Mouse (Mus musculus) lung, postnatal 36 days (tissue): ENCODE measurements at regions not wholly inside any gene's neighbourhood (a gene's known extent, or its start where the extent isn't known, plus 50 kb on each side); places are given as distances from the start of the nearest gene placed in this dataset.
"Not testable (repeated sequence)": the region's sequence is repeated elsewhere in the genome, so short reads cannot be mapped to it uniquely, and the experiment has no call there.

Experiments used
- DNase-seq: peaks from one replicate; pipeline ENCODE4 v3.0.0; 2022; ENCODE audit warnings: mixed read lengths

GRCm38 (mm10) chr19:19750069-19750599 lies 639.1 kb upstream of the Rorb start:
- DNase-seq, result not testable (repeated sequence)

DNA sequence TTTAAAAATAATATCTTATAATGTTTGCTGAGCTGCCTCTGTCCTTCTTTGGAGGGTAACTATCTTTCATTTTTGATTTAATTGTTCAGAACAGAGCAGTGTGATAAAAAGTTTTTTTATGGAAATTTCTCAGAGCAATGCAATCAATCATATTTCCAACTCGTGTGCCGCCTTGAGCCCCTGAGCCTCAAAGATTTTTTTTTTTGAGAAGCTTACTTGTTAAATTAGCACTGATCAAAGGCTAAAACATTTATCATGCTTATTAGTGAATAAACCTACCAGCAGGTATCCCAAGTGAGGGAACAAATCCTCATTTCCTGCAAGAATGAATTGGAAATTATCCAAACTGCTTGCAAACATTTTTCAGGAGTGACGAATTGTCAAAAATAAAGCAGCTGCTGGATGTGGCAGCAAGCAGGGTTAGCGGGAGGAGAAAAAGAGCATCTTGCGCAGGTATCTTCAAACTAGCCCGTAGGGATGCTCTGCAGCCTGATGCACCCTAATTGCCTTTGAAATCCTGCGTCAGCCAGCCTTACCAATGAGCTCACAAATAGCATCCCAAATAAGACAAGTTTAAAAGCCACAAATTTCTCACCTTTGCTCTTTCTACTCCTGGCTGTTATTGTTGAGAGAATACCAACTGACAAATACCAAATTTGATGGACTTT lies 637.0 kb upstream of the Rorb start:
- no peak for DNase-seq

DNA sequence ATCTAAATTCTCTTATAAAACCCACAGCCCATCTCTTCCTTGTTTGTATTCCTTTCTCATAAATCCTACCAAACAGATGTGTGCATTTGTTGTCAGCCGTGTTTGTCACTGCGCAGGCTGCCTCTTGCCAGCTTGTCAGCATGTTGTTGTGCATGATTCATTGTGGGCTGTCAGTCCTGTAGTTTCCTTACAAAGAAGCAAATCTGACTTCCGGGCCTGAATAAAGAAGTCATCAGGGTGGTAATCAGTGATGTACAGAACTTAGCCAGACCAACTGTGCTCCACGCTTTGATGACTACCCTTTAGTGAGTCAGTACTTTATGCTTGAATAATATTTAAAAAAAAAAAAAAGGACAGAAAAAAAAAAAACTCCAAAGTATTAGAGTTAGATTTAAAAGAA lies 608.9 kb upstream of the Rorb start:
- no peak for DNase-seq
